14 mouse cellular contexts compared by ENCODE assay signal in genomic region chr9:58116024-58116651, GRCm38 (mm10). TPM values are rescaled to one million over a fixed set of nuclear protein-coding genes. Genes with fewer than 3 reads are reported as not detected.
DNase-seq lines count a peak whose midpoint lies in the region; ATAC-seq lines count a peak whose summit lies in the region.
"Had no signal": no experiment of that assay in that cellular context is flagged by ENCODE, and none has a peak within 500 bp of the region (broad histone marks: within the 10 kb centered on the region; RNA-seq: fewer than 3 reads in every experiment).

No protein-coding gene starts in this region.

- H3K27ac ChIP-seq in midbrain, embryonic 15.5 days, result peak overlapping the region; percentile 90
- no peak overlapping the region; the same call in 1 of the 2 replicates for H3K27ac ChIP-seq in midbrain, embryonic 16.5 days (ENCODE audit: low read length)
- peak overlapping the region; percentile 95 for H3K27ac ChIP-seq in hindbrain, embryonic 13.5 days
- H3K27ac ChIP-seq: stomach, embryonic 15.5 days had no signal

- no peak overlapping the region for H3K9ac ChIP-seq in midbrain, embryonic 15.5 days
- no peak overlapping the region for H3K9ac ChIP-seq in midbrain, embryonic 16.5 days (ENCODE audit: low read depth, low read length)
- no peak overlapping the region for H3K9ac ChIP-seq in hindbrain, embryonic 13.5 days
- H3K9ac ChIP-seq: stomach, embryonic 15.5 days had no signal

- no peaks in the 10 kb centered on the region for H3K36me3 ChIP-seq in midbrain, embryonic 15.5 days (replicated peaks)
- H3K36me3 ChIP-seq in midbrain, embryonic 16.5 days (ENCODE audit: control insufficient read depth, insufficient read depth, low read length), result no peaks in the 10 kb centered on the region
- no peaks in the 10 kb centered on the region for H3K36me3 ChIP-seq in hindbrain, embryonic 13.5 days
- H3K36me3 ChIP-seq: stomach, embryonic 15.5 days had no signal

- WGBS in midbrain, embryonic 15.5 days, result 40% methylated on average over 7 of the region's 7 CpGs
- 41% methylated on average over 7 of the region's 7 CpGs for WGBS in midbrain, embryonic 16.5 days
- 34% methylated on average over 7 of the region's 7 CpGs for WGBS in hindbrain, embryonic 13.5 days

- no peaks in the 10 kb centered on the region; the same call in 1 of the 2 replicates for H3K27me3 ChIP-seq in midbrain, embryonic 15.5 days (replicated peaks)
- H3K27me3 ChIP-seq in midbrain, embryonic 16.5 days (ENCODE audit: control insufficient read depth, insufficient read depth, low read depth, low read length), result no peaks in the 10 kb centered on the region
- H3K27me3 ChIP-seq in hindbrain, embryonic 13.5 days, result peaks cover 47% of the 10 kb centered on the region

- no peak for DNase-seq in frontal cortex, postnatal 36 days (ENCODE audit: low spot score in 2 of 2)
- peak; percentile 64 for DNase-seq in yolk sac, embryonic 10.5 days (ENCODE audit: low spot score)
- no peak for DNase-seq in left cerebral cortex, adult 8-10 months (ENCODE audit: low spot score in 2 of 2)
- no peak for DNase-seq in cerebellum, adult 9-11 months
- DNase-seq: adrenal gland, adult 2 months; cerebellum, adult 11 months; heart, postnatal 14 days; lung, postnatal 36 days had no signal

- peak; percentile 35; the same call in 1 of the 2 replicates for ATAC-seq in frontal cortex, adult (ENCODE audit: low TSS enrichment)
- no peak for ATAC-seq in midbrain, embryonic 15.5 days (replicated peaks)
- no peak for ATAC-seq in midbrain, embryonic 16.5 days
- no peak for ATAC-seq in hindbrain, embryonic 13.5 days (ENCODE audit: low FRiP score)

- H3K4me1 ChIP-seq in midbrain, embryonic 15.5 days, result peaks cover 53% of the 10 kb centered on the region
- peaks cover 43% of the 10 kb centered on the region for H3K4me1 ChIP-seq in midbrain, embryonic 16.5 days (ENCODE audit: control insufficient read depth, insufficient read depth, low read length)
- H3K4me1 ChIP-seq in hindbrain, embryonic 13.5 days (replicated peaks), result peaks cover 60% of the 10 kb centered on the region

- H3K9me3 ChIP-seq in midbrain, embryonic 15.5 days, result no peaks in the 10 kb centered on the region
- no peaks in the 10 kb centered on the region for H3K9me3 ChIP-seq in midbrain, embryonic 16.5 days (replicated peaks; ENCODE audit: control insufficient read depth, low read length, poor library complexity, severe bottlenecking)
- no peaks in the 10 kb centered on the region for H3K9me3 ChIP-seq in hindbrain, embryonic 13.5 days
- H3K9me3 ChIP-seq: stomach, embryonic 15.5 days had no signal

- no peak overlapping the region for H3K4me3 ChIP-seq in midbrain, embryonic 15.5 days
- H3K4me3 ChIP-seq in midbrain, embryonic 16.5 days (ENCODE audit: low read depth, low read length), result no peak overlapping the region
- no peak overlapping the region for H3K4me3 ChIP-seq in hindbrain, embryonic 13.5 days
- H3K4me3 ChIP-seq: stomach, embryonic 15.5 days had no signal

- H3K4me2 ChIP-seq in midbrain, embryonic 15.5 days, result no peak overlapping the region
- no peak overlapping the region for H3K4me2 ChIP-seq in midbrain, embryonic 16.5 days (ENCODE audit: low read length)
- no peak overlapping the region for H3K4me2 ChIP-seq in hindbrain, embryonic 13.5 days
- H3K4me2 ChIP-seq: stomach, embryonic 15.5 days had no signal

RNA-seq across cellular contexts. Expression of gene Ccdc33, which starts 2.5 kb away (rescaled TPM):
- polyA plus RNA-seq in midbrain, embryonic 15.5 days (2015; fragmentation: Nextera tagmentation; extraction: Ambion mirVana), result 0.36 and 0.79 TPM in 2 replicates
- 0.31 and 0.90 TPM in 2 replicates for polyA plus RNA-seq in midbrain, embryonic 16.5 days (2015; fragmentation: Nextera tagmentation; extraction: Ambion mirVana)
- polyA plus RNA-seq in hindbrain, embryonic 13.5 days (2015; fragmentation: Nextera tagmentation; extraction: Ambion mirVana), result 0.81 and 0.91 TPM in 2 replicates
- 1 to 10 TPM; 1.1 to 2.3 (median 1.6) TPM for total RNA-seq in left cerebral cortex, adult 8-10 months (2022)
- total RNA-seq: gastrocnemius, postnatal 4 days had no signal

RNA-seq across cellular contexts. Expression of gene Stra6, which starts 52.5 kb away (rescaled TPM):
- polyA plus RNA-seq in midbrain, embryonic 15.5 days (2015; fragmentation: Nextera tagmentation; extraction: Ambion mirVana), result 15.0 and 15.7 TPM in 2 replicates
- 8.1 and 9.7 TPM in 2 replicates for polyA plus RNA-seq in midbrain, embryonic 16.5 days (2015; fragmentation: Nextera tagmentation; extraction: Ambion mirVana)
- 19.1 and 20.1 TPM in 2 replicates for polyA plus RNA-seq in hindbrain, embryonic 13.5 days (2015; fragmentation: Nextera tagmentation; extraction: Ambion mirVana)
- total RNA-seq in left cerebral cortex, adult 8-10 months (2022), result 10 to 100 TPM; 11.4 to 13.9 (median 11.7) TPM
